Mouse (Mus musculus) stomach, postnatal 0 days (tissue): ENCODE measurements around the gene Olfr586.

Experiments used
- CTCF ChIP-seq: IDR thresholded peaks from 2 replicates; pipeline ENCODE4 v1.5.1; 2016; ENCODE audit warnings: antibody characterized with exemption, low read depth, mild to moderate bottlenecking, moderate library complexity
- EP300 ChIP-seq: optimal IDR thresholded peaks from 2 replicates; pipeline ENCODE3; 2016; ENCODE audit warnings: antibody characterized with exemption

GRCm38 (mm10) chr7:103156256-103156655 is 30.8 kb upstream of the Olfr586 start, which contains the start of gene Olfr589:
- TF ChIP-seq CTCF (no peak), EP300 (no peak)
